Mouse (Mus musculus) erythroblast, adult 5-6 weeks (primary cell): ENCODE data around the gene Btbd35f15. TPM values are rescaled to one million over a fixed set of nuclear protein-coding genes. Genes with fewer than 3 reads are reported as not detected.
"Not testable (repeated sequence)": the region's sequence is repeated elsewhere in the genome, so short reads cannot be mapped to it uniquely, and the experiment has no call there.

Experiments used
- ATAC-seq: replicated peaks from 2 replicates; pipeline ENCODE4 v1.8.0; 2016; ENCODE audit warnings: moderate number of reproducible peaks, mild to moderate bottlenecking, moderate TSS enrichment, inconsistent platforms; ENCODE audit not compliant: poor library complexity, low FRiP score, severe bottlenecking
- total RNA-seq, 2 experiments: library from RNA; stranded (forward) in 1 of 2; stranded (reverse) in 1 of 2; fragments of 150-400 nt in 1 of 2; fragments of 200-764, 138-1000 nt in 1 of 2; gene quantifications; 2 replicates each; pipeline versions ENCODE4 v1.2.3 to v1.2.4; 2015 to 2017; ENCODE audit warnings: low replicate concordance in 2 of 2

Btbd35f15 gene
- total RNA-seq (2015; ENCODE audit: low replicate concordance) (not detected in 2 replicates), total RNA-seq (2017; ENCODE audit: low replicate concordance) (not detected in 2 replicates)

GRCm38 (mm10) chrX:33577214-33577613, at the start of gene Btbd35f15:
TSS of gene Btbd35f15 (minus strand) at chrX:33577314.
- ATAC-seq = not testable (repeated sequence)

Other genes starting within 250 kb of the Btbd35f15 start
- not detected in 2 replicates for gene Btbd35f13, start 79.9 kb upstream of the Btbd35f15 start, total RNA-seq (2015; ENCODE audit: low replicate concordance)
- not detected in 2 replicates for gene Btbd35f13, start 79.9 kb upstream of the Btbd35f15 start, total RNA-seq (2017; ENCODE audit: low replicate concordance)
- not detected in 2 replicates for gene Btbd35f14, start 125.0 kb upstream of the Btbd35f15 start, total RNA-seq (2015; ENCODE audit: low replicate concordance)
- not detected in 2 replicates for gene Btbd35f14, start 125.0 kb upstream of the Btbd35f15 start, total RNA-seq (2017; ENCODE audit: low replicate concordance)